Mouse (Mus musculus) liver, embryonic 11.5 days (tissue): Measurements from ENCODE around the gene Gm9048. TPM values are rescaled to one million over a fixed set of nuclear protein-coding genes. Genes with fewer than 3 reads are reported as not detected.
"Not testable (repeated sequence)": the region's sequence is repeated elsewhere in the genome, so short reads cannot be mapped to it uniquely, and the experiment has no call there.

ENCODE experiments used
- ATAC-seq: fragments of 200-750 bp; cut with Nextera tagmentation; replicated peaks from 2 replicates; pipeline ENCODE4 v1.8.0; 2017; ENCODE audit warnings: moderate number of reproducible peaks, mild to moderate bottlenecking, moderate TSS enrichment, moderate library complexity; ENCODE audit not compliant: low FRiP score
- DNase-seq: peaks from one replicate; pipeline ENCODE4 v3.0.0-alpha.2; 2017; ENCODE audit warnings: low spot score
- H3K27ac ChIP-seq: fragments of 300-500 bp; sonication (generic); 2 replicates; pipeline ENCODE4 v1.5.1; 2014; ENCODE audit warnings: mild to moderate bottlenecking, low read depth, low read length, control low read depth
- H3K27me3 ChIP-seq: fragments of 300-500 bp; sonication (generic); replicated peaks from 2 replicates; pipeline ENCODE4 v1.6.1; 2014; ENCODE audit warnings: low read length, mixed read lengths; ENCODE audit not compliant: control insufficient read depth, insufficient read depth
- H3K36me3 ChIP-seq: fragments of 300-500 bp; sonication (generic); 2 replicates; pipeline ENCODE4 v1.6.1; 2014; ENCODE audit warnings: mild to moderate bottlenecking, low read length, moderate library complexity, mixed read lengths; ENCODE audit not compliant: control insufficient read depth, insufficient read depth
- H3K4me1 ChIP-seq: fragments of 300-500 bp; sonication (generic); replicated peaks from 2 replicates; pipeline ENCODE4 v1.6.1; 2014; ENCODE audit warnings: low read length, mixed read lengths; ENCODE audit not compliant: control insufficient read depth, insufficient read depth
- H3K4me2 ChIP-seq: fragments of 300-500 bp; sonication (generic); 2 replicates; pipeline ENCODE4 v1.6.1; 2014; ENCODE audit warnings: mild to moderate bottlenecking, control low read depth, moderate library complexity
- H3K4me3 ChIP-seq: fragments of 300-500 bp; sonication (generic); 2 replicates; pipeline ENCODE4 v1.5.1; 2014; ENCODE audit warnings: low read depth, low read length, control low read depth
- H3K9ac ChIP-seq: fragments of 300-500 bp; sonication (generic); 2 replicates; pipeline ENCODE4 v1.6.1; 2014; ENCODE audit warnings: low read depth, low read length, control low read depth
- H3K9me3 ChIP-seq: fragments of 300-500 bp; sonication (generic); 2 replicates; pipeline ENCODE4 v1.6.1; 2016; ENCODE audit warnings: low read length, inconsistent platforms, mixed read lengths; ENCODE audit not compliant: control insufficient read depth
- WGBS: fragments of 180-500 bp; shearing (Covaris S2); extraction: QIAGEN DNeasy Blood & Tissue Kit; methylation state at CpG from one replicate; pipeline ENCODE4 v1.1.7; 2014; 5-methylcytosine and 5-hydroxymethylcytosine counted together
- polyA plus RNA-seq: library from polyadenylated mRNA; unstranded; fragments of >200 nt; fragmentation: Nextera tagmentation; extraction: Ambion mirVana; gene quantifications from 2 replicates; pipeline ENCODE4 v1.2.1, GENCODE M21; 2014

Gm9048 gene
- 0.09 TPM in 1 of 2 replicates, not detected in the other for polyA plus RNA-seq

- not testable (repeated sequence) for H3K36me3 ChIP-seq, H3K9me3 ChIP-seq, H3K9ac ChIP-seq, H3K4me3 ChIP-seq, H3K4me1 ChIP-seq, H3K27me3 ChIP-seq, H3K27ac ChIP-seq, H3K4me2 ChIP-seq, DNase-seq, ATAC-seq
- 100% methylated on average over 1 of the region's 14 CpGs for WGBS
Observed at GRCm38 (mm10) chr10:118348579-118348978, at the start of gene Gm9048. TSS of gene Gm9048 (minus strand) at chr10:118348679.

- Histone ChIP-seq H3K9ac (no peak overlapping the region), H3K4me2 (peak overlapping the region; percentile 37; the same call in 1 of the 2 replicates), H3K9me3 (no peaks in the 10 kb centered on the region), H3K27ac (no peak overlapping the region), H3K27me3 (no peaks in the 10 kb centered on the region), H3K36me3 (no peaks in the 10 kb centered on the region), H3K4me3 (no peak overlapping the region), H3K4me1 (no peaks in the 10 kb centered on the region)
- DNase-seq = peak; percentile 59
- peak; percentile 82 for ATAC-seq
- WGBS = 11% methylated on average over 10 of the region's 10 CpGs
Observed at GRCm38 (mm10) chr10:118370443-118370842, 22.0 kb upstream of the Gm9048 start.

GRCm38 (mm10) chr10:118369518-118369917 lies 21.0 kb upstream of the Gm9048 start:
- DNase-seq = no peak
- Histone ChIP-seq H3K9ac (no peak overlapping the region), H3K4me2 (no peak overlapping the region), H3K27me3 (no peaks in the 10 kb centered on the region), H3K27ac (no peak overlapping the region), H3K4me1 (no peaks in the 10 kb centered on the region), H3K36me3 (no peaks in the 10 kb centered on the region), H3K4me3 (no peak overlapping the region), H3K9me3 (no peaks in the 10 kb centered on the region)
- no peak for ATAC-seq
- WGBS = 87% methylated on average over 9 of the region's 9 CpGs

GRCm38 (mm10) chr10:118354005-118354404 lies 5.5 kb upstream of the Gm9048 start, which contains the start of gene Gm9049:
TSS of gene Gm9049 (minus strand) at chr10:118354105.
- H3K27ac ChIP-seq, H3K4me2 ChIP-seq, H3K4me1 ChIP-seq, H3K9me3 ChIP-seq, H3K4me3 ChIP-seq, H3K36me3 ChIP-seq, H3K27me3 ChIP-seq, ATAC-seq, H3K9ac ChIP-seq, DNase-seq: not testable (repeated sequence)
- no CpG with 5 or more reads among the region's 11 CpGs for WGBS

GRCm38 (mm10) chr10:118343155-118343554 lies 5.3 kb downstream of the Gm9048 start, which contains the start of gene Gm9046:
TSS of gene Gm9046 (minus strand) at chr10:118343255.
- DNase-seq, H3K4me2 ChIP-seq, H3K4me3 ChIP-seq, H3K9me3 ChIP-seq, ATAC-seq, H3K27me3 ChIP-seq, H3K36me3 ChIP-seq, H3K27ac ChIP-seq, H3K4me1 ChIP-seq, H3K9ac ChIP-seq: not testable (repeated sequence)
- no CpG with 5 or more reads among the region's 14 CpGs for WGBS

GRCm38 (mm10) chr10:118337731-118338130 lies 10.7 kb downstream of the Gm9048 start, which contains the start of gene Gm9045:
TSS of gene Gm9045 (minus strand) at chr10:118337831.
- ATAC-seq, H3K4me2 ChIP-seq, H3K9ac ChIP-seq, H3K4me1 ChIP-seq, H3K27ac ChIP-seq, H3K27me3 ChIP-seq, H3K36me3 ChIP-seq, H3K4me3 ChIP-seq, H3K9me3 ChIP-seq, DNase-seq: not testable (repeated sequence)
- WGBS = no CpG with 5 or more reads among the region's 14 CpGs

GRCm38 (mm10) chr10:118332308-118332707 lies 16.2 kb downstream of the Gm9048 start, which contains the start of gene Gm9044:
TSS of gene Gm9044 (minus strand) at chr10:118332408.
- no CpG with 5 or more reads among the region's 14 CpGs for WGBS
- not testable (repeated sequence) for H3K9me3 ChIP-seq

GRCm38 (mm10) chr10:118326869-118327268 lies 21.6 kb downstream of the Gm9048 start, which contains the start of gene Gm9040:
TSS of gene Gm9040 (minus strand) at chr10:118326969.
- not testable (repeated sequence) for H3K9me3 ChIP-seq, H3K4me1 ChIP-seq, H3K4me2 ChIP-seq, ATAC-seq, H3K4me3 ChIP-seq, H3K27ac ChIP-seq, H3K27me3 ChIP-seq, H3K36me3 ChIP-seq, H3K9ac ChIP-seq, DNase-seq
- no CpG with 5 or more reads among the region's 11 CpGs for WGBS

More at GRCm38 (mm10) chr10:118332308-118332707, 16.2 kb downstream of the Gm9048 start, which contains the start of gene Gm9044:
- not testable (repeated sequence) for H3K27ac ChIP-seq, H3K27me3 ChIP-seq, H3K4me2 ChIP-seq, H3K36me3 ChIP-seq, ATAC-seq, H3K4me3 ChIP-seq, H3K4me1 ChIP-seq, H3K9ac ChIP-seq, DNase-seq

- Histone ChIP-seq H3K4me2 (no peak overlapping the region), H3K4me3 (no peak overlapping the region), H3K4me1 (no peaks in the 10 kb centered on the region), H3K27me3 (no peaks in the 10 kb centered on the region), H3K9ac (no peak overlapping the region), H3K9me3 (no peaks in the 10 kb centered on the region), H3K27ac (no peak overlapping the region), H3K36me3 (no peaks in the 10 kb centered on the region)
- 47% methylated on average over 8 of the region's 8 CpGs for WGBS
- no peak for ATAC-seq
- DNase-seq = no peak
Observed at GRCm38 (mm10) chr10:118319024-118319423, 29.5 kb downstream of the Gm9048 start.
